Mouse (Mus musculus): ENCODE measurements around the gene Grm5. TPM values are rescaled to one million over a fixed set of nuclear protein-coding genes. Genes with fewer than 3 reads are reported as not detected.

The Grm5 gene
- polyA plus RNA-seq, 1 experiment from 2014 or later, result not detected

GRCm38 (mm10) chr7:88096536-88097107 lies 512.7 kb downstream of the Grm5 start:
- no peaks in the 10 kb centered on the region for H3K4me1 ChIP-seq (ENCODE audit: control insufficient read depth, low read depth, low read length)
- H3K36me3 ChIP-seq (ENCODE audit: control insufficient read depth, insufficient read depth), result no peaks in the 10 kb centered on the region
- no peak overlapping the region for H3K9ac ChIP-seq (ENCODE audit: low read depth, low read length)
- H3K4me2 ChIP-seq (ENCODE audit: low read depth, low read length), result no peak overlapping the region
- no peaks in the 10 kb centered on the region for H3K9me3 ChIP-seq (replicated peaks; ENCODE audit: control insufficient read depth, low read length)
- 17% methylated on average over 1 of the region's 1 CpGs for WGBS (ENCODE audit: insufficient replicate concordance)
- no peak for ATAC-seq (ENCODE audit: low read depth)
- no peak overlapping the region for H3K4me3 ChIP-seq (ENCODE audit: low read depth, low read length)
- no peaks in the 10 kb centered on the region for H3K27me3 ChIP-seq (ENCODE audit: control insufficient read depth, insufficient read depth, low read depth, low read length)
- no peak overlapping the region for H3K27ac ChIP-seq (ENCODE audit: low read length)

GRCm38 (mm10) chr7:88097715-88098114 lies 513.7 kb downstream of the Grm5 start:
- 0% methylated on average over 1 of the region's 1 CpGs for WGBS (ENCODE audit: insufficient replicate concordance)
- Histone ChIP-seq H3K27me3 (ENCODE audit: control insufficient read depth, insufficient read depth, low read depth, low read length) (no peaks in the 10 kb centered on the region), H3K27ac (ENCODE audit: low read length) (no peak overlapping the region), H3K9ac (ENCODE audit: low read depth, low read length) (no peak overlapping the region), H3K9me3 (replicated peaks; ENCODE audit: control insufficient read depth, low read length) (no peaks in the 10 kb centered on the region), H3K4me3 (ENCODE audit: low read depth, low read length) (no peak overlapping the region), H3K4me1 (ENCODE audit: control insufficient read depth, low read depth, low read length) (no peaks in the 10 kb centered on the region), H3K36me3 (ENCODE audit: control insufficient read depth, insufficient read depth) (no peaks in the 10 kb centered on the region), H3K4me2 (ENCODE audit: low read depth, low read length) (no peak overlapping the region)
- no peak for ATAC-seq (ENCODE audit: low read depth)

- Histone ChIP-seq H3K9ac (ENCODE audit: low read depth, low read length) (no peak overlapping the region), H3K36me3 (ENCODE audit: control insufficient read depth, insufficient read depth) (no peaks in the 10 kb centered on the region), H3K27me3 (ENCODE audit: control insufficient read depth, insufficient read depth, low read depth, low read length) (no peaks in the 10 kb centered on the region), H3K4me3 (ENCODE audit: low read depth, low read length) (no peak overlapping the region), H3K4me2 (ENCODE audit: low read depth, low read length) (no peak overlapping the region), H3K4me1 (ENCODE audit: control insufficient read depth, low read depth, low read length) (no peaks in the 10 kb centered on the region), H3K9me3 (replicated peaks; ENCODE audit: control insufficient read depth, low read length) (no peaks in the 10 kb centered on the region), H3K27ac (ENCODE audit: low read length) (no peak overlapping the region)
- ATAC-seq (ENCODE audit: low read depth), result no peak
- 47% methylated on average over 6 of the region's 6 CpGs for WGBS (ENCODE audit: insufficient replicate concordance)
Observed at GRCm38 (mm10) chr7:88116724-88117409, 532.9 kb downstream of the Grm5 start.

GRCm38 (mm10) chr7:88128080-88128848 lies 544.3 kb downstream of the Grm5 start:
- Histone ChIP-seq H3K36me3 (ENCODE audit: control insufficient read depth, insufficient read depth) (no peaks in the 10 kb centered on the region), H3K9me3 (replicated peaks; ENCODE audit: control insufficient read depth, low read length) (no peaks in the 10 kb centered on the region), H3K4me2 (ENCODE audit: low read depth, low read length) (no peak overlapping the region), H3K27me3 (ENCODE audit: control insufficient read depth, insufficient read depth, low read depth, low read length) (peaks cover 9% of the 10 kb centered on the region), H3K9ac (ENCODE audit: low read depth, low read length) (no peak overlapping the region), H3K4me3 (ENCODE audit: low read depth, low read length) (no peak overlapping the region), H3K4me1 (ENCODE audit: control insufficient read depth, low read depth, low read length) (no peaks in the 10 kb centered on the region), H3K27ac (ENCODE audit: low read length) (no peak overlapping the region)
- 66% methylated on average over 8 of the region's 8 CpGs for WGBS (ENCODE audit: insufficient replicate concordance)
- no peak for ATAC-seq (ENCODE audit: low read depth)

- 0 out of 2 replicates have a peak overlapping the region, but pooled peaks have one; percentile 6 for H3K4me2 ChIP-seq (ENCODE audit: low read depth, low read length)
- H3K27ac ChIP-seq (ENCODE audit: low read length), result no peak overlapping the region
- no peak overlapping the region for H3K4me3 ChIP-seq (ENCODE audit: low read depth, low read length)
- no peaks in the 10 kb centered on the region for H3K36me3 ChIP-seq (ENCODE audit: control insufficient read depth, insufficient read depth)
- H3K27me3 ChIP-seq (ENCODE audit: control insufficient read depth, insufficient read depth, low read depth, low read length), result peaks cover 9% of the 10 kb centered on the region
- 8% methylated on average over 41 of the region's 41 CpGs for WGBS (ENCODE audit: insufficient replicate concordance)
- no peaks in the 10 kb centered on the region for H3K4me1 ChIP-seq (ENCODE audit: control insufficient read depth, low read depth, low read length)
- H3K9ac ChIP-seq (ENCODE audit: low read depth, low read length), result no peak overlapping the region
- ATAC-seq (ENCODE audit: low read depth), result no peak
- no peaks in the 10 kb centered on the region for H3K9me3 ChIP-seq (replicated peaks; ENCODE audit: control insufficient read depth, low read length)
Observed at GRCm38 (mm10) chr7:88129536-88130487, 545.8 kb downstream of the Grm5 start.

- WGBS (ENCODE audit: insufficient replicate concordance), result 23% methylated on average over 22 of the region's 22 CpGs
- Histone ChIP-seq H3K9ac (ENCODE audit: low read depth, low read length) (no peak overlapping the region), H3K27ac (ENCODE audit: low read length) (no peak overlapping the region), H3K9me3 (replicated peaks; ENCODE audit: control insufficient read depth, low read length) (no peaks in the 10 kb centered on the region), H3K27me3 (ENCODE audit: control insufficient read depth, insufficient read depth, low read depth, low read length) (peaks cover 9% of the 10 kb centered on the region), H3K4me1 (ENCODE audit: control insufficient read depth, low read depth, low read length) (no peaks in the 10 kb centered on the region), H3K36me3 (ENCODE audit: control insufficient read depth, insufficient read depth) (no peaks in the 10 kb centered on the region), H3K4me2 (ENCODE audit: low read depth, low read length) (0 out of 2 replicates have a peak overlapping the region, but pooled peaks have one; percentile 6), H3K4me3 (ENCODE audit: low read depth, low read length) (no peak overlapping the region)
- ATAC-seq (ENCODE audit: low read depth), result no peak
Observed at GRCm38 (mm10) chr7:88130488-88130849, 546.5 kb downstream of the Grm5 start.

- Histone ChIP-seq H3K4me2 (ENCODE audit: low read depth, low read length) (no peak overlapping the region), H3K27me3 (ENCODE audit: control insufficient read depth, insufficient read depth, low read depth, low read length) (no peaks in the 10 kb centered on the region), H3K27ac (ENCODE audit: low read length) (no peak overlapping the region), H3K36me3 (ENCODE audit: control insufficient read depth, insufficient read depth) (no peaks in the 10 kb centered on the region), H3K4me1 (ENCODE audit: control insufficient read depth, low read depth, low read length) (no peaks in the 10 kb centered on the region), H3K9ac (ENCODE audit: low read depth, low read length) (no peak overlapping the region), H3K9me3 (replicated peaks; ENCODE audit: control insufficient read depth, low read length) (no peaks in the 10 kb centered on the region), H3K4me3 (ENCODE audit: low read depth, low read length) (no peak overlapping the region)
- 47% methylated on average over 1 of the region's 1 CpGs for WGBS (ENCODE audit: insufficient replicate concordance)
- ATAC-seq (ENCODE audit: low read depth), result no peak
Observed at GRCm38 (mm10) chr7:88159542-88160241, 575.7 kb downstream of the Grm5 start.

- ATAC-seq (ENCODE audit: low read depth), result no peak
- no peaks in the 10 kb centered on the region for H3K27me3 ChIP-seq (ENCODE audit: control insufficient read depth, insufficient read depth, low read depth, low read length)
- no peak overlapping the region for H3K27ac ChIP-seq (ENCODE audit: low read length)
- H3K4me2 ChIP-seq (ENCODE audit: low read depth, low read length), result no peak overlapping the region
- H3K9me3 ChIP-seq (replicated peaks; ENCODE audit: control insufficient read depth, low read length), result no peaks in the 10 kb centered on the region
- H3K4me1 ChIP-seq (ENCODE audit: control insufficient read depth, low read depth, low read length), result no peaks in the 10 kb centered on the region
- H3K9ac ChIP-seq (ENCODE audit: low read depth, low read length), result no peak overlapping the region
- no peak overlapping the region for H3K4me3 ChIP-seq (ENCODE audit: low read depth, low read length)
- 78% methylated on average over 2 of the region's 2 CpGs for WGBS (ENCODE audit: insufficient replicate concordance)
- no peaks in the 10 kb centered on the region for H3K36me3 ChIP-seq (ENCODE audit: control insufficient read depth, insufficient read depth)
Observed at GRCm38 (mm10) chr7:88161586-88161985, 577.6 kb downstream of the Grm5 start.

Data from liver, embryonic 16.5 days (tissue).